20 mouse cellular contexts compared by ENCODE assay signal in genomic region chr1:58091213-58091612, GRCm38 (mm10). TPM values are rescaled to one million over a fixed set of nuclear protein-coding genes. Genes with fewer than 3 reads are reported as not detected.
"Had no signal": no experiment of that assay in that cellular context is flagged by ENCODE, and none has a peak within 500 bp of the region (broad histone marks: within the 10 kb centered on the region; RNA-seq: fewer than 3 reads in every experiment).

No protein-coding gene starts in this region.

- H3K4me2 ChIP-seq: lung, embryonic 15.5 days; midbrain, embryonic 11.5 days; midbrain, embryonic 13.5 days; midbrain, embryonic 15.5 days; neural tube, embryonic 12.5 days; stomach, embryonic 15.5 days had no signal

- H3K27me3 ChIP-seq: lung, embryonic 15.5 days; megakaryocyte, embryonic 14.5 days; midbrain, embryonic 13.5 days; midbrain, embryonic 15.5 days; neural tube, embryonic 12.5 days; stomach, embryonic 15.5 days had no signal

- ATAC-seq: lung, postnatal 0 days; midbrain, embryonic 13.5 days; midbrain, embryonic 15.5 days had no signal

- H3K4me1 ChIP-seq: lung, embryonic 15.5 days; megakaryocyte, embryonic 14.5 days; midbrain, embryonic 13.5 days; midbrain, embryonic 15.5 days; neural tube, embryonic 12.5 days; stomach, embryonic 15.5 days had no signal

- DNase-seq: lung, adult 2 months; lung, postnatal 14 days; lung, postnatal 36 days; right cerebral cortex, postnatal 14 days; thymus, adult 2 months; thymus, postnatal 25 days; thymus, postnatal 4 days had no signal

- H3K4me3 ChIP-seq: lung, embryonic 15.5 days; megakaryocyte, embryonic 14.5 days; midbrain, embryonic 13.5 days; midbrain, embryonic 15.5 days; neural tube, embryonic 12.5 days; stomach, embryonic 15.5 days had no signal

- H3K9me3 ChIP-seq: lung, embryonic 15.5 days; megakaryocyte, embryonic 14.5 days; midbrain, embryonic 13.5 days; midbrain, embryonic 15.5 days; neural tube, embryonic 12.5 days; stomach, embryonic 15.5 days had no signal

- H3K36me3 ChIP-seq: lung, embryonic 15.5 days; midbrain, embryonic 13.5 days; midbrain, embryonic 15.5 days; neural tube, embryonic 12.5 days; stomach, embryonic 15.5 days had no signal

- H3K27ac ChIP-seq: lung, embryonic 15.5 days; macrophage; midbrain, embryonic 13.5 days; midbrain, embryonic 15.5 days; neural tube, embryonic 12.5 days; stomach, embryonic 15.5 days; stomach, postnatal 0 days had no signal

- H3K9ac ChIP-seq: lung, embryonic 15.5 days; midbrain, embryonic 13.5 days; midbrain, embryonic 15.5 days; neural tube, embryonic 12.5 days; stomach, embryonic 15.5 days had no signal

RNA-seq across cellular contexts. Expression of gene Aox3, which starts 21.7 kb away (rescaled TPM):
- total RNA-seq: megakaryocyte progenitor cell, adult 5-6 weeks; midbrain, postnatal 0 days; neutrophil, adult 5-6 weeks had no signal
- polyA plus RNA-seq: macrophage had no signal
